Mouse (Mus musculus) hindbrain, postnatal 0 days (tissue): ENCODE measurements around the gene Flvcr1. TPM values are rescaled to one million over a fixed set of nuclear protein-coding genes. Genes with fewer than 3 reads are reported as not detected.

ENCODE experiments used
- ATAC-seq: fragments of 200-750 bp; cut with Nextera tagmentation; 2 replicates; pipeline ENCODE4 v1.8.0; 2017; ENCODE audit warnings: mild to moderate bottlenecking, moderate TSS enrichment, moderate library complexity
- DNase-seq: peaks from one replicate; pipeline ENCODE4 v3.0.0-alpha.2; 2015; ENCODE audit warnings: low spot score
- H3K27ac ChIP-seq: fragments of 300-500 bp; sonication (generic); 2 replicates; pipeline ENCODE4 v1.5.1; 2014; ENCODE audit warnings: mild to moderate bottlenecking
- H3K27me3 ChIP-seq: fragments of 300-500 bp; sonication (generic); 2 replicates; pipeline ENCODE4 v1.6.1; 2014; ENCODE audit warnings: low read length, mixed read lengths; ENCODE audit not compliant: insufficient read depth
- H3K36me3 ChIP-seq: fragments of 300-500 bp; sonication (generic); 2 replicates; pipeline ENCODE4 v1.6.1; 2014; ENCODE audit warnings: low read length, mixed read lengths; ENCODE audit not compliant: insufficient read depth
- H3K4me1 ChIP-seq: fragments of 300-500 bp; sonication (generic); 2 replicates; pipeline ENCODE4 v1.6.1; 2014; ENCODE audit warnings: antibody characterized with exemption, low read length, mixed read lengths; ENCODE audit not compliant: insufficient read depth
- H3K4me2 ChIP-seq: fragments of 300-500 bp; sonication (generic); 2 replicates; pipeline ENCODE4 v1.6.1; 2014; ENCODE audit warnings: low read depth, mild to moderate bottlenecking, low read length, moderate library complexity, mixed read lengths
- H3K4me3 ChIP-seq: fragments of 300-500 bp; sonication (generic); 2 replicates; pipeline ENCODE4 v1.5.1; 2014; ENCODE audit warnings: low read length
- H3K9ac ChIP-seq: fragments of 300-500 bp; sonication (generic); replicated peaks from 2 replicates; pipeline ENCODE4 v1.6.1; 2014; ENCODE audit warnings: mild to moderate bottlenecking, low read length, moderate library complexity, mixed read lengths
- H3K9me3 ChIP-seq: fragments of 300-500 bp; sonication (generic); 2 replicates; pipeline ENCODE4 v1.6.1; 2016; ENCODE audit warnings: low read length, mixed read lengths
- CTCF ChIP-seq: IDR thresholded peaks from 2 replicates; pipeline ENCODE4 v1.5.1; 2016; ENCODE audit warnings: antibody characterized with exemption, control low read depth, low read depth
- WGBS: fragments of 180-500 bp; shearing (Covaris S2); extraction: QIAGEN DNeasy Blood & Tissue Kit; methylation state at CpG from one replicate; pipeline ENCODE4 v1.1.7; 2014; 5-methylcytosine and 5-hydroxymethylcytosine counted together
- polyA plus RNA-seq: library from polyadenylated mRNA; unstranded; fragments of >200 nt; fragmentation: Nextera tagmentation; extraction: Ambion mirVana; gene quantifications from 2 replicates; pipeline ENCODE4 v1.2.1, GENCODE M21; 2015
- total RNA-seq: library from RNA; depleted of rRNA; stranded (reverse); fragments of >200 nt; gene quantifications from 2 replicates; pipeline ENCODE4 v1.2.3, GENCODE M21; 2014

The Flvcr1 gene
- total and polyA plus RNA-seq, 2 experiments from 2014 or later: 7.3 to 44.9 TPM

DNA sequence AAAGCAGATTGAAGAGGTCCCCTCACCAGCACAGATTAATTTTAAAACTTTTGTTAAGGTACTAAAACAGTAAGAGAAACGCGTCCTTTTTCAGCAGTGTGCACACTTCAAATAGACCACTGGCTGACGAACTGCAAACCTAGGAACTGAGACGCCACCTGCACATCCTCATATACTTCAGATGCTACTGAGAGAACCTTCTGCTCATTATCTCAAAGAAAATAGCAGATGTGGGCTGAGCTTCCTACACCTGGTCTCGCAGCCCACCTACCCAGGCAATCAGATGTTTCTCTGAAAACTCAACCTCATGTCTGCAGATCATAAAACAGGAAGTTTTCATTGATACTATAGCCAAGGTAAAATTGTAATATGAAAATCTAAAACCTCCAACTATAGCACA, 6.2 kb downstream of the Flvcr1 start:
- Histone ChIP-seq H3K9me3 (no peaks in the 10 kb centered on the region), H3K36me3 (peaks cover 5% of the 10 kb centered on the region; the same call in 1 of the 2 replicates), H3K9ac (no peak overlapping the region), H3K4me3 (no peak overlapping the region), H3K27ac (no peak overlapping the region), H3K4me2 (no peak overlapping the region), H3K4me1 (peaks cover 3% of the 10 kb centered on the region; the same call in 1 of the 2 replicates), H3K27me3 (no peaks in the 10 kb centered on the region)
- 90% methylated on average over 5 of the region's 5 CpGs for WGBS
- TF ChIP-seq CTCF: no peak
- ATAC-seq: no peak
- DNase-seq: no peak

DNA sequence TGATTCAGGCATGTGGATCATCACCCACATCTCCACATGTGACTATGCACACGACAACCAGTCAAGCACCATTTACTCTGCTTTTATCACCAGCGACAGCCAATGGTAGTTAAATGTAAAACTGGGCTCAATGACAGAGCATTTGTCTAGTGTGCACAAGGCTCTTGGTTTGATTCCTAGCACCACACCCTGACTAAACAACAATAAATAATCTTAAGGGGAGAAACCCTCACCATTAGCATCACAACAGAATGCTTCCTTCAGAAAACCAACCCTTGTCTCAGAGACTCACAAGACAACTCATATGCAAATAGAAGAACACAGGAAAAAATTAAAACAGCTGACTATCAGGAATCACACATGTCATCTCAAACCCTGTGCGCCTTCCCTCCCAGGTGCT, 11.7 kb downstream of the Flvcr1 start:
- H3K9me3 ChIP-seq: no peaks in the 10 kb centered on the region
- DNase-seq (no peak), ATAC-seq (no peak)
- TF ChIP-seq CTCF: no peak
- WGBS: over 99% methylated on average over 3 of the region's 3 CpGs
- peaks cover 26% of the 10 kb centered on the region for H3K36me3 ChIP-seq
- no peaks in the 10 kb centered on the region for H3K27me3 ChIP-seq
- no peak overlapping the region for H3K4me2 ChIP-seq
- H3K4me1 ChIP-seq: no peaks in the 10 kb centered on the region
- H3K9ac ChIP-seq: no peak overlapping the region
- no peak overlapping the region for H3K4me3 ChIP-seq
- H3K27ac ChIP-seq: no peak overlapping the region

DNA sequence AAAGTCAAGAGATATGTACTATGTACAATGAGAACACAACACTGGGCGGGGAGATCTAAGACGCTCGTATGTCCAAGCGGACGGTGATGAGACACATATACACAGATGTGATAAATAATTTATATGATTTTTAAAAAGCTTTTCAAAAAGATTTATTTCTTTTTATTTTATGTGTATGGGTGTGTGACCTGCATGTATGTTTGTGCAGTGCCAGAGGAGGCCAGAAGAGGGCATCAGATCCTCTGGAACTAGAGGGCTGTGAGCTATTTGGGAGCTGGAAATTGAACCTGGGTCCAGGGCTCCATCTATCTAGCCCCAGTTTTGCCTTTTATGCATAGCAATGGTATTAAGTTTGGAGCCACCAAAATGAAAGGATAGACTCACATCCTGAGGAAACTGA, 17.3 kb downstream of the Flvcr1 start:
- peaks cover 36% of the 10 kb centered on the region for H3K36me3 ChIP-seq
- no peak for ATAC-seq

DNA sequence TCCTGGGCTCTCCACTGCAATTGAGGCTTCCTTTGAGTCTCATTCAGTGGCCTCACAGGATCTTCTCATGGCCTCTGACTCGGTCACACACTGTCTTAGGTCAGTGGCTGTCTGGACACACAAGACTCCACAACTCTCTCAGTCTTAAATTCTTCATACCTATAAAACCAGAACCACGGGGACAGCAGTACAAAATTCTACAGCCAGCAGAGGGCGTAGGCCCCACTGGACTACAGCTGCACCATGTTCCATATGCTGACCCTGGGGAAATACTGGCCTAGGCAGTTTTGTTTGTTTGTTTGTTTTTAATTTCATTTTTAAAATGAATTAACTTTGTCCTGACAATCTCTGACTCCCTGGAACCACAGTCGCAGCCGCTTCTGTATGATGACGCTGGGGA, 23.8 kb downstream of the Flvcr1 start:
- WGBS: 68% methylated on average over 6 of the region's 6 CpGs
- peak; percentile 56 for TF ChIP-seq CTCF
- DNase-seq (peak; percentile 33), ATAC-seq (0 out of 2 replicates have a peak, but pooled peaks have one; percentile 35)
- H3K27me3 ChIP-seq: no peaks in the 10 kb centered on the region
- no peak overlapping the region for H3K9ac ChIP-seq
- no peak overlapping the region for H3K4me2 ChIP-seq
- H3K4me3 ChIP-seq: no peak overlapping the region
- H3K9me3 ChIP-seq: peaks cover 6% of the 10 kb centered on the region; the same call in 1 of the 2 replicates
- peaks cover 10% of the 10 kb centered on the region for H3K36me3 ChIP-seq
- H3K27ac ChIP-seq: no peak overlapping the region
- H3K4me1 ChIP-seq: no peaks in the 10 kb centered on the region

More for the DNA sequence above, 17.3 kb downstream of the Flvcr1 start:
- no peaks in the 10 kb centered on the region for H3K27me3 ChIP-seq
- H3K4me2 ChIP-seq: no peak overlapping the region
- peak; percentile 38 for TF ChIP-seq CTCF
- 96% methylated on average over 5 of the region's 5 CpGs for WGBS
- no peaks in the 10 kb centered on the region for H3K9me3 ChIP-seq
- H3K27ac ChIP-seq: no peak overlapping the region
- no peak overlapping the region for H3K4me3 ChIP-seq
- H3K4me1 ChIP-seq: no peaks in the 10 kb centered on the region
- H3K9ac ChIP-seq: no peak overlapping the region
- no peak for DNase-seq

DNA sequence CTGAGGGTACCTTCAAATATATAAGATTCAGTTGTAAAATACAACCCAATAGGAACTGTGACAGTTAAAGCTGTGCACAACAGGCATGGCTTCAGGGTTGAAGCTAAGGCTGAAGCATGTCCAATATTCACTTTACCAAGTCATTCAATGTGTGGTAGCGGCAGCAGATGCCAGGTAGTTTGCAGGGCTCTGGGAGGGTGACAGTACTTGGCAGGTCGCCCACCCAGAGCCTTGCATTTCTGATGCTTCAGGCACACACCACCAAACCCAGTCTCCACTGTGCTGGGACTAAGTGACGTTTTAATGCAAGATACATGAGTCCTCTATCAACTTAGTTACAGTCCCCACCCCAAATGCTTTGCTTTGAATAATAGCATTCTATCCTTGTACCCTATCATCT, 25.3 kb downstream of the Flvcr1 start:
- no peak for ATAC-seq
- TF ChIP-seq CTCF: no peak
- no peaks in the 10 kb centered on the region for H3K4me1 ChIP-seq
- peaks cover 4% of the 10 kb centered on the region; the same call in 1 of the 2 replicates for H3K36me3 ChIP-seq
- H3K27ac ChIP-seq: no peak overlapping the region
- H3K4me2 ChIP-seq: no peak overlapping the region
- no peak overlapping the region for H3K4me3 ChIP-seq
- WGBS: 55% methylated on average over 3 of the region's 3 CpGs
- peaks cover 6% of the 10 kb centered on the region; the same call in 1 of the 2 replicates for H3K9me3 ChIP-seq
- no peak overlapping the region for H3K9ac ChIP-seq
- DNase-seq: peak; percentile 66
- no peaks in the 10 kb centered on the region for H3K27me3 ChIP-seq

DNA sequence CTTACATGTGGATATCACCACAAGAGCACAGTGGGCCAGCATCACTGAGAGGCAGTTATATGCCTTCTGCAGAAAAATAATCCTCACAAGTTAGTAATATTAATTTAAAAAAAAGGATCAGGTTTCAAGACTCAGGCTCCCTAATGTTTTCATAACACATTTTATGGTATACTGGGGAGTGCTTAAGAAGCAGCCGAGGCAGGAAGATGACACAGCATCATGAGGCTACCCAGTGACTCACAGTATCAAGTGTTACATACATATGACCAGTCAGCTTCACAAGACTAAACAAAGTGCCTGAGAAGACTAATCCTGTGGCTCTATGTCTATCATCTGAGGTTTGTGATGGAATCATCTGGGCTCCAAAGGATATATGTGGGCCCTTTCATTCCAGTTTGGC, 27.9 kb downstream of the Flvcr1 start:
- WGBS: 93% methylated on average over 1 of the region's 1 CpGs

DNA sequence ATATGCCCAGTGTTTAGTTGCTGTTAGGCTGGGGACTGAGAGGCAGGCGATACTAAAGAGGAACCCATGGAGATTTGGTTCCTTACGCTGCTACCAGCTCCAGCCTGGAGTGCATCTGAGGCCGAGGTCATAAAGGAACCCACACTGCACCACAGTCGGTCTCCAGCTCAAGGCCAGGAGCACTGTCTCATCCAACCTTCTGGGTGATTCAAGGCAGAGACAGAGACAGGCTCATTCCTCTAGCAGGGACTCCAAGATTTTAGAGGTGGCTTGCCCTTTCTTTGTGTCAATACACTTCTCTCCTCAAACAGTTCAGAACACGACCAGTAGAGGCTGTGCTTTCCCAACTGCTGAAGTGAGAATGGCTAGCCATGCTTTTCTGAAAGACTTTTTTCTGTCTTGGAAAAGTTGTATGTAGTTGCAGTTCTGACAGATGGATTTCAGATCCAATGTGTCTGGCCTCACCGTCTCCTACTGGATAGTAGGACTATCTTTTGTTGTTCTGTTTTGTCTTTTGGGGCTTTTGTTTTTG, 29.5 kb downstream of the Flvcr1 start:
- no peak for ATAC-seq
- peak; percentile 60 for TF ChIP-seq CTCF
- peak; percentile 16 for DNase-seq
- Histone ChIP-seq H3K27me3 (no peaks in the 10 kb centered on the region), H3K4me3 (no peak overlapping the region), H3K27ac (no peak overlapping the region), H3K9me3 (peaks cover 6% of the 10 kb centered on the region; the same call in 1 of the 2 replicates), H3K9ac (no peak overlapping the region), H3K36me3 (no peaks in the 10 kb centered on the region), H3K4me1 (no peaks in the 10 kb centered on the region), H3K4me2 (no peak overlapping the region)
- WGBS: 70% methylated on average over 6 of the region's 6 CpGs

More for the DNA sequence above, 27.9 kb downstream of the Flvcr1 start:
- Histone ChIP-seq H3K36me3 (no peaks in the 10 kb centered on the region), H3K9me3 (peaks cover 6% of the 10 kb centered on the region; the same call in 1 of the 2 replicates), H3K4me2 (no peak overlapping the region), H3K9ac (no peak overlapping the region), H3K27ac (no peak overlapping the region), H3K4me1 (no peaks in the 10 kb centered on the region), H3K27me3 (no peaks in the 10 kb centered on the region), H3K4me3 (no peak overlapping the region)
- TF ChIP-seq CTCF: no peak
- ATAC-seq (no peak), DNase-seq (no peak)
